Mouse (Mus musculus) myocyte (in vitro differentiated cells): ENCODE measurements at regions not wholly inside any gene's neighbourhood (a gene's known extent, or its start where the extent isn't known, plus 50 kb on each side); places are given as distances from the start of the nearest gene placed in this dataset.

ENCODE experiments used
- MAX ChIP-seq: IDR thresholded peaks from one replicate; pipeline ENCODE4 v1.6.1; 2011; ENCODE audit warnings: low read depth, mild to moderate bottlenecking, control low read depth
- MYOG ChIP-seq, 3 experiments: IDR thresholded peaks; one replicate each; pipeline ENCODE4 v1.6.1; 2011; ENCODE audit warnings: control low read depth in 2 of 3, low read depth in 2 of 3, mild to moderate bottlenecking in 2 of 3; ENCODE audit not compliant: insufficient read length in 2 of 3, control insufficient read depth in 1 of 3, insufficient read depth in 1 of 3
- POLR2A ChIP-seq: IDR thresholded peaks from one replicate; pipeline ENCODE4 v1.6.1; 2011; ENCODE audit warnings: low read depth, mild to moderate bottlenecking, control low read depth, moderate library complexity; ENCODE audit not compliant: insufficient read length
- TCF12 ChIP-seq: IDR thresholded peaks from one replicate; pipeline ENCODE4 v1.6.1; 2011; ENCODE audit warnings: mild to moderate bottlenecking, control low read depth; ENCODE audit not compliant: poor library complexity, insufficient read depth, severe bottlenecking
- USF1 ChIP-seq: IDR thresholded peaks from one replicate; pipeline ENCODE4 v1.6.1; 2011; ENCODE audit warnings: low read depth, mild to moderate bottlenecking, control low read depth, moderate library complexity

GRCm38 (mm10) chr7:114992440-114992839 lies 248.9 kb downstream of the Insc start:
- TF ChIP-seq POLR2A (no peak), TCF12 (no peak), USF1 (no peak), MYOG (IDR thresholded peaks at IDR 0.05; ENCODE audit: control insufficient read depth in 1 of 3, insufficient read depth in 1 of 3, insufficient read length in 2 of 3, low read depth in 2 of 3) (no peak), MAX (no peak)
